Mouse (Mus musculus) cerebellum, adult 8-10 months (tissue): ENCODE results near the gene Gm16434.
A peak's percentile ranks its signal among the peaks of the same experiment; 100 is the strongest.
"Not testable (repeated sequence)": the region's sequence is repeated elsewhere in the genome, so short reads cannot be mapped to it uniquely, and the experiment has no call there.

Experiments used
- DNase-seq: peaks from one replicate; pipeline ENCODE4 v3.0.0; 2022

The Gm16434 gene

GRCm38 (mm10) chr14:7194440-7194839 is at the start of gene Gm16434:
TSS of gene Gm16434 (minus strand) at chr14:7194540.
- not testable (repeated sequence) for DNase-seq

DNA sequence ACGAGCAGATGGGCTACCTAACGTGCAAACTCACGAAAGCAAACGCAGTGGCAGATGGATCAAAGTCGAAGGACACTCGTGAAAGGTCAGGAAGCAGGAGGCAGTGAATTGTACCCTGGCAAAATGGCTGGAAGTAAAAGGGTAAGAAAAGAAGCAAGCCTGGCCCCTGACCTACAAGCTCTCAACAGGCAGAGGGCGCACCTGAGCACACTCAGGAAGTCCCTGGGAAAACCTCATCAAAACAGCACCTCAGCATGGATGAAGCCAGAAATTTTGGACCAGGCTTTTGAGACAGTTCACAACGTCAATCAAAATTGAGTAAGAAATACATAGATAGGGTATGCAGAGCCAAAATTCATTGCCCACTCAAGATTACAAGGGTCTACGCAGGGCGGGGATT is 49.2 kb upstream of the Gm16434 start:
- DNase-seq = not testable (repeated sequence)

GRCm38 (mm10) chr14:7200070-7200469 is 5.7 kb upstream of the Gm16434 start:
- DNase-seq = peak; percentile 0

GRCm38 (mm10) chr14:7174483-7174971 is 19.8 kb downstream of the Gm16434 start, which contains the start of gene Gm3512:
TSS of gene Gm3512 (minus strand) at chr14:7174533.
- DNase-seq = peak; percentile 0
